Mouse (Mus musculus) hematopoietic stem cell, adult 5-6 weeks (primary cell): ENCODE results near the gene Klhl23. TPM values are rescaled to one million over a fixed set of nuclear protein-coding genes. Genes with fewer than 3 reads are reported as not detected.
A peak's percentile ranks its signal among the peaks of the same experiment; 100 is the strongest.

ENCODE experiments used
- ATAC-seq, 2 experiments: fragments of 125-278 bp in 1 of 2; replicated peaks in 1 of 2; 2 replicates each; pipeline ENCODE4 v1.8.0; 2016 to 2017; ENCODE audit warnings: inconsistent platforms in 2 of 2, mild to moderate bottlenecking in 2 of 2, moderate number of reproducible peaks in 2 of 2, low read depth in 1 of 2, moderate TSS enrichment in 1 of 2; ENCODE audit not compliant: low FRiP score in 2 of 2, poor library complexity in 2 of 2, severe bottlenecking in 2 of 2, insufficient read depth in 1 of 2, low TSS enrichment in 1 of 2
- total RNA-seq: library from RNA; stranded (forward); fragments of 172-1452, 232-1000 nt; gene quantifications from 2 replicates; pipeline ENCODE4 v1.2.3, GENCODE M21; 2017

The Klhl23 gene
- total RNA-seq, 1 experiment from 2014 or later = 36.3 TPM

GRCm38 (mm10) chr2:69884581-69884980 is 62.8 kb downstream of the Klhl23 start:
- no peak for ATAC-seq

DNA sequence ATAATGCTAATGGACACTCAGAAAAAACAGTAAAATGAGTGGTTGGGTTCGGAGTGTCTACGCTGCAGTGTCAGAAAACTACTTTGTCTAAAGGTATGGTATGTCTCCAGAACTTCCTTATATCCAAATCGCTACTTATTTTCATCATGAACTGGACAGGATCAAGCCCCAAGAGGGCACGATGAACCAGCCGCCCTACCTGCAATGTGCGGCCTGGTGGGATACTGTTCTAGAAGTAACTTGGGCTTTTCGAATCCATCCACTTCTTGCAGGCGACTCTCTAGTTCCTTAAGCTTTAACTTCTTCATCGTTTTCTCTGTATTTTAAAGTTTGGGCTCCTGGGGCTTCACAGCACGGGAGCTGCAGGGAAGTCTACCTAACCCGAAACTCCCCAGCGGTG is 63.3 kb downstream of the Klhl23 start:
- ATAC-seq = no peak

- ATAC-seq = peak; percentile 99 to 100
These were observed 63.9 kb downstream of the Klhl23 start, which contains the start of gene Mettl5 for GRCm38 (mm10) chr2:69885451-69886305. TSS of gene Mettl5 (minus strand) at chr2:69885615.

Other genes starting within 250 kb of the Klhl23 start
- not detected in 2 replicates for gene Lrp2, start 235.9 kb upstream of the Klhl23 start, total RNA-seq
- 6.3 TPM in 2 replicates for gene Bbs5, start 174.8 kb upstream of the Klhl23 start, total RNA-seq
- not detected in 2 replicates for gene Klhl41, start 151.8 kb upstream of the Klhl23 start, total RNA-seq
- gene Fastkd1, start 108.4 kb upstream of the Klhl23 start, total RNA-seq = 16.5 and 18.6 TPM in 2 replicates
- 86.2 and 112 TPM in 2 replicates for gene Ppig, start 99.4 kb upstream of the Klhl23 start, total RNA-seq
- 4.5 and 8.9 TPM in 2 replicates for gene Ccdc173, start 32.4 kb upstream of the Klhl23 start, total RNA-seq
- gene Phospho2, start 32.3 kb upstream of the Klhl23 start, total RNA-seq = 30.1 and 35.8 TPM in 2 replicates
- gene Ssb, start 39.6 kb downstream of the Klhl23 start, total RNA-seq = 543 and 668 TPM in 2 replicates
- 36.4 and 42.1 TPM in 2 replicates for gene Mettl5, start 63.7 kb downstream of the Klhl23 start, total RNA-seq
- 55.3 and 62.1 TPM in 2 replicates for gene Ubr3, start 75.3 kb downstream of the Klhl23 start, total RNA-seq
- 0.25 and 1.5 TPM in 2 replicates for gene Myo3b, start 217.2 kb downstream of the Klhl23 start, total RNA-seq